Mouse (Mus musculus): Measurements from ENCODE around the gene Tnrc6b. TPM values are rescaled to one million over a fixed set of nuclear protein-coding genes. Genes with fewer than 3 reads are reported as not detected.

The Tnrc6b gene
- total RNA-seq, 2 experiments from 2014 or later: 44.6 to 66.8 TPM

DNA sequence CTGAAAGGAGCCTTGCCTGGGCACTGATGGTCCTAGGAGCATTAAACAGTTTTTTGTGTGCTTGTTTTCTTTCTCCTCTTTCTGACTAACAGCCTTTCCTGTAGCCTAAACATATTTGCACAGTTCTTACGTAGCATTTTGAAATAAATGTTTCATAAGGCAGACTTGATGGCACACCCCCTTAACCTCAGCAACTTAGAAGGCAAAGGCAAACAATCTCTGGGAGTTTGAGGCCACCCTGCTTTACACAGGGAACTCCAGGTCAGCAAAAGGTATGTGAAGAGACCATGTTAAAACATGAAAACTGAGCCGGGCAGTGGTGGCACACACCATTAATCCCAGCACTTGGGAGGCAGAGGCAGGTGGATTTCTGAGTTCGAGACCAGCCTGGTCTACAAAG, 264.6 kb downstream of the Tnrc6b start:
- DNase-seq: no peak

DNA sequence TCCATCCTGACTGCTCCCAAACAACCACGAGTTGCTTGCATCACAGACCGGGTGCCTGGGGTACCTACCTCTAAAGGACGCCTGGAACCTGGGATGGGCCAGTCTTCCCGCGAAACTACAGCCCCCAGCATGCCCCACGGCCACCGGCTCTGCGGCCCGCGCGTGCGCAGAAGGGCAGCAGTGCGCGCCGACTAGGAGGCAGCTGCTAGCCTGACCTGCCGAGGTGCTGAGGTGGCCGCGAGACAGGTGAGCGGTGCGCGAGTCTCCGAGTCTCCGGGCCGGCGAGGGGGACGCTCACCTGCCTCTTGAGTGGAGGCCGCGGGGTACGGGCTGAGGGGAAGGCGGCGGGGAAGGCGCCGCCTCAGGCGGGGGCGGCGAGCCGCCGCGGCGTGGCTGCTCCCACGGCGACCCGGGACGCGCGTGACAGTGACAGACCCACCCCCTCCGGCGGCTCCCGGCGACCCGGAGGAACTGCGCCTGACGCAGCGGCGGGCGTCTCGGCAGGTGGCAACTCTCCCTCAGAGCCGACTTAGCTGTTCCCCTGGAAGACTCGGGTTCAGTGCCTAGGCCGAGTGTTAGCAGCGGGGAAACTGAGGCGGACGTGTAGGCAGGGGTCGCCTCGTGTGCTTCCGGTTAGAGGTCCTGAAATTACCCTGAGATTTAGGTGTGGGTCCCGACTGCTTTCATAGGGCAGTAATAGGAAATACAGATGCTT, 266.7 kb downstream of the Tnrc6b start, which contains the start of gene Sgsm3:
Sgsm3 (plus strand) TSS at position 146 of the 715 bp plus-strand sequence.
- peak; percentile 92 for DNase-seq

DNA sequence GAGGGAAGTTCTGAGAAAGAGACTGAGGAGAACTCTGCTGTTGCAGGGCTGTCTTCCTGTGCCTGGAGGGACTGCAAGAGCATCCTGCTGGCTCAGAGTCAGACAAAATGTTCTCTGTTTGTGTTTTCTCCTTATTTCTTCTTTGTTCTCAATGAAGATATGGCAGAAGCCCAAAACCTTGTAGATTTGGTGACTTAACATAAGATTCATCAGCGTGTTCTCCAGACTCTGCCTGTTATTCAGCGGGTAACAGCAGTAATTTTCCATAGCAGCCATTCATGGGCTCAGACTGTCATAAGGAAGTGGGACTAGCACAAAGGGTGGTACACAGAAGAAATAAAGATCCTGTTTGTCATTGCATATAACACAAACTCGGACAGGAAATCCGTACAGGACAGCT, 268.5 kb downstream of the Tnrc6b start:
- DNase-seq: no peak

DNA sequence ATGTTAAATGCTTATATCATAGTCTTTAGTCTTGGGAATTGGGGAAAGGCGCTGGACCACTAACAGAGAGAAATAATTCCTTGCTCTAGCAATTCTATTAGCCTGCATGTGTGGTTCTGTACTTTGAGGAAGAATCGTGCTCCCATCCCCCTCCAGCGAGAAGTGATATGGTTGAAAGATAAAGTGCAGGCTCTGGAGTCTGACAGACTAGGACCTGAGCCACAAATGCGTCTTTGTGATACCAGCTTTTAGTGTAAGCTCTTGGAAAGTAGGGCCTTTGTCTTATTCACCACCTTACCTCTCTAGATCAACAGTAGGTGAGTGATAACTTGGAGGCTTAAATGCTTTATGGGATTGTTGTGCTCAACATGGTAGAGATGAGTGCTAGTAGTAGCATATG, 270.1 kb downstream of the Tnrc6b start:
- DNase-seq: no peak

DNA sequence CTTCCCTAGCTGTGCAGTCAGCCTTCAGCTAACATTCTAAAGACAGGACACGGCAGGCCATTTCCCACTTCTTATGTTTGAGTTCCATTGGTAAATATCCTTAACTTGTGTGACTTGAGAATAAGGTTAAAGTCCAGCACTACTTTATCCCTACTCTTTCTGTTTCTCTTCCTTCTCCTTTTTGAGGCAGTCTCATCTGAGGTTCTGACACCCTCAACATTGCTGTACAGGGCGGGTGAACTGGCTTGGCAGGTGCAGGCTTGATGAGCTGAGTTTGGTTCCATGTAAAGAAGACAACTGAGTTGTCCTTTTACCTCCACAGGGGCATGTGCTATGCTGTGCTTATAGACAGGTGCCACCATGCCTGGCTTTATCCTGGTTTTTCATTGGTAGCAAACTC, 272.2 kb downstream of the Tnrc6b start:
- no peak for DNase-seq

DNA sequence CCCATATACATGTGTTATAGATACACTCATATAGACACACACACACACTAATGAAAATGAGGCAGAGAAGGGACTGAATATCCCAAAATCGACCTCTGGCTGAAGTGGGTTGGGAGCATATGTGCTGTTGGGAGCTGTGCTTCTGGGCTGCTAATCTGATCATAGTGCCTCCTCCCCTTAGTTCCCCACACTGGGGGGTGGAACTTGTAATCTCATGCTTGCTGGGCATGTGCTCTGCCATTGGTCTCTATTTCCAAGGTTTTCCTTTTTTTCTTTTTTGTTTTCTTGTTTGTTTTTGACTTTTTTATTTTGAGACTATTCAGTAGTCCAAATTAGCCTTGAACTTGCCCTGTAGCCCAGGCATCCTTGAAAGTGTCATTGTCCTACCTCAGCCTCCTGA, 277.2 kb downstream of the Tnrc6b start:
- no peak for DNase-seq

DNA sequence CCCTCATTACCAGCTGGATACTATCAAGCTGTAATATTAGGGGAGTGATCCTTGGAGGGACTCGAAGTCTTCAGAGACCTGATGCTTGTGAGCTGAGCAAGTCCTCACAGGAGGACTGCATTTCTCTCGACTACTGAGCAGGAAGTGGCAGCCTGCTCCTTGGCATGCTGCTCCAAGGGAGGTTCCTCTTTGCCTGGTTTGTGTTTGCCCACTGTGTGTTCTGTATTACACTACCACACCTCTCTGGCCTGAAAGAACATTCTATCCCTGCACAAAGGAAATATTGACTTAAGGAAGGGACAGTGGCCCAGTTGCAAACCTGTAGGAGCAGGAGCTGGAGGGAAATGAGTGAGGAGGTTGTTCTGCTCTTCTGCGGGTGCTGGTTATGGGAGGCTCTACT, 278.6 kb downstream of the Tnrc6b start:
- DNase-seq: no peak

Small RNAs within 50 kb of the gene (microRNA-seq; reads per million reads assigned to microRNA genes)
- gene Mir5113: 9.2 reads per million, percentile 15 among the genes with 10 or more reads in this experiment

Other genes with a start within 250 kb of the Tnrc6b start
- gene Enthd1, start 146.2 kb upstream of the Tnrc6b start, total RNA-seq (2021): not detected
- gene Grap2, start 138.7 kb upstream of the Tnrc6b start, total RNA-seq (2021): 1 to 10 TPM; 2.9 to 5.1 TPM
- gene Fam83f, start 39.5 kb upstream of the Tnrc6b start, total RNA-seq (2021): 1 to 10 TPM; 1.5 to 2.0 TPM
- gene Adsl, start 237.2 kb downstream of the Tnrc6b start, total RNA-seq (2021): 10 to 100 TPM; 47.6 to 68.2 TPM

Data from adrenal gland, postnatal 10 days (tissue).